Mouse (Mus musculus) spleen, postnatal 4 days (tissue): ENCODE data around the gene Clca3a2.
A peak's percentile ranks its signal among the peaks of the same experiment; 100 is the strongest.
"Not testable (repeated sequence)": the region's sequence is repeated elsewhere in the genome, so short reads cannot be mapped to it uniquely, and the experiment has no call there.

ENCODE experiments used
- DNase-seq, 2 experiments: peaks; one replicate each; pipeline ENCODE4 v3.0.0; 2022; ENCODE audit warnings: low spot score in 2 of 2

Gene Clca3a2

DNA sequence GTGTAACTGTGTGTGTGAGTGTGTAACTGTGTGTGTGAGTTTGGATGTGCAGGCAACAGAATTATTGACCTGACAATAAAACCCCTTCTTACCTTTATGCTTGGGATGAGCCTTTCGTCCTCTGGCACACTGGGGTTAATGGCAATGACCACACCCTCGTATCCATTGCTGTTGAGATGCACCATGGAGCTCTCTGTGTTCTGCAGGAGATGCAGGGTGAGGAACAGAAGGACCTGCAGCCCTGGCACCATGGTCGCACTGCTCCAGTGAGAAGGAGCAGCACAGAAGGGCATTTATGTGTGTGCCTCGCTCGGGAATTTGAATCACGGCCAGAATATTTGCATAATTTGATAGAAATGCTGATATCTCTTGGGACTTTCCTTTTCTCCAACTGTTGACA, at the start of gene Clca3a2:
Gene Clca3a2, minus strand, starts transcription at position 276 of the 400 bp plus-strand sequence.
- not testable (repeated sequence) for DNase-seq

DNA sequence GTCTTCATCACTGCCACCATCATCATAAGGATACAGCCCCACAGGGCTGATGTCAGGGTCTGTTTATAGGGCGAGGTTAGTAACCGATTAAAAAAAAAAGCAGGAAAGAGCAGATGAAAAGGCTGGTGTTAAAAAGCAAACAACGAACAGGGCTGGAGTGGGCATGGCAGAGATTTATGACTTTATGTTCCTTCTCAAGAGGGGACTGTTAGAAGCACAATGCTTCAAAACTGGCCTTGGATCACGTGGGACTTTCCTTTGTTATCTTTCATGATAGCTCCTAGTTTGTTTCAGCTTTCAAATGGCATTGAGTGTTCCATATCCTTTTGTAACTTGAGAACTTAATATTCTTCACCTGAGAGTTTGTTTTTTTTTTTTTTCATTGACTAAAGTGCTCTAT, 30.3 kb upstream of the Clca3a2 start:
- DNase-seq, result no peak

DNA sequence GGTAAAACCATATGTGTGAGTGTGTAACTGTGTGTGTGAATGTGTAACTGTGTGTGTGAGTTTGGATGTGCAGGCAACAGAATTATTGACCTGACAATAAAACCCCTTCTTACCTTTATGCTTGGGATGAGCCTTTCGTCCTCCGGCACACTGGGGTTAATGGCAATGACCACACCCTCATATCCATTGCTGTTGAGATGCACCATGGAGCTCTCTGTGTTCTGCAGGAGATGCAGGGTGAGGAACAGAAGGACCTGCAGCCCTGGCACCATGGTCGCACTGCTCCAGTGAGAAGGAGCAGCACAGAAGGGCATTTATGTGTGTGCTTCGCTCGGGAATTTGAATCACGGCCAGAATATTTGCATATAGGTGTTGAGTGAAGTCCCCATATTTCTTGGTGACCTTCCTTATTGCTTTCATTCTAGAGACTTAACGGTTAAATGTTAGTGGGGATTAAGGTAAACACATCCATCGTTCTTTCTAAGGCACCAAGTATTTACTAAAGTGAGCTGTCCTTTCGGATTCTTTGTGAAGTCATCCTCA, 29.8 kb upstream of the Clca3a2 start, which contains the start of gene Clca3b:
Gene Clca3b, minus strand, starts transcription at position 344 of the 543 bp plus-strand sequence.
- DNase-seq, result not testable (repeated sequence)

DNA sequence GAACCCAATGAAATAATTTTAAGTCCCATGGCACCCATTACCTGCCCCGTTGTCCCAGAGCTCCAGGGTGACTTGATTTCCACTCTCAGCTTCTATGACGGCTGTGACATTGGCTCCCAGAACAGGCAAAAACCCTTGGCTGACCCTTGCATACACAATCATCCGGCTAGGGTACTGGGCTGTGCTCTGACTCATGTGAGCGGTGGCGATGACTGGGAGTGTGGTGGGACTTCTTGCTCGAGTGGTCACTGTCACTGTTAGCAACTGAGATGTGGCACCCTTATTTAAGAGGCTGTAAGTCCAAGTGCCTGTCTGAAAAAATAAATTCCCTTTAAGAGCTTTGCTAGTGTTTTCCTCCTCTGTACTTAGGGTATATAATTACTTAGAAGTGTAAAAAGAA, 8.0 kb upstream of the Clca3a2 start:
- DNase-seq, result no peak

DNA sequence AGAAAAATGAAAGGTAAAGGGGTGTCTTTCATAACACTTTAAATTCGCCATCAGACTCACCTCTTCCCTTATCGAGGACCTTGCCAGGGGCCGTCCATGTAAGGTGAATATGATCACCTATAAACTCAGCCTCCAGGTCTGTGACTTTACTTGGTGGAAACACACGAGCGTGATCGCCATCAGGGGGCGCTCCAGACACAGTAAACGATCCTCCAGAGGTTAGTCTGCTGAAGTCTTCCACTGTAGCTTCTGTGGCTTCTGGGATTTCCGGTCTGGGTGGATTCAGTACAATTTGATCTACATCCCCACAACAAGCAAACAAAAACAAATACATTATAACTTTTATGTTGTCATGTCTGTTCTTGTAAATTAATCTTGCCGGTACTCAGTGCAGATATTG, 5.9 kb upstream of the Clca3a2 start:
- peak; percentile 38 to 78 for DNase-seq

DNA sequence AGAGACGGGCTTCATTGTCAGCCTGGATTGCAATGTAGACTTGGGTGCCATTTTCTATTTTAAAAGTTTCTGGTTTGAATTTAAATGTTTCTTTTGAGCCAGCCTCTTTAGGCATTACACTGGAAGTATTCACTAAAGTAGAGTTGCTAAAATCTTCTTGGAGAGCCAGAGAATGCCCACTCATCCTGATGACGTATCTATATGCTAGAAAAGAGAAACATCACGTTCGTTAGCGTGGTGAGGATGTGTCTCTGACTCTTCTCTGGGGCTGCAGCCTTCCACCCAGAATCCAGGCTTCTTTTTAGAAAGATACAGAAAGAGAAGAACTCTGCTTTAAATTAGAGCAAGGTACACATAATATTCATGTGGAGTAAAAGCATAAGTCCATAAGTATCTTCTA, 4.0 kb upstream of the Clca3a2 start:
- DNase-seq, result no peak

DNA sequence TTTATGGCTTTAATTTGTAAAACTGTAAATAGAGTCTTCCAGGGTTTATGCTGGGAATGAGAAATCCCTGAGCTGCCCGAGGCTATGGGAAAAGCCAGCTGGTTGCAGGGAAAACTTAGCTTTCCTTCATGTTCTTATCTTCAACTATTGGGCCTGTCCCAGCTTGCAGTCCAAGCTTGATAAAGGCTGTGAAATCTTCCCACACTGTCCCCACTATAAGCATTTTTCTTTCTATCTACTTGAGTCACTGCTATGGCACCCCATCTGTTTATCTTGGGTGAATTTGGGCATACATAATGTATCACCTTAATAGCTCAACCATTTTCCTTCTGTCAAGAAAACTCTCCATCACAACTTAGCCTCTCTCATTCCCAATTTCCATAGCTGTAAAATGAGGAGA, 1.3 kb upstream of the Clca3a2 start:
- DNase-seq, result no peak

DNA sequence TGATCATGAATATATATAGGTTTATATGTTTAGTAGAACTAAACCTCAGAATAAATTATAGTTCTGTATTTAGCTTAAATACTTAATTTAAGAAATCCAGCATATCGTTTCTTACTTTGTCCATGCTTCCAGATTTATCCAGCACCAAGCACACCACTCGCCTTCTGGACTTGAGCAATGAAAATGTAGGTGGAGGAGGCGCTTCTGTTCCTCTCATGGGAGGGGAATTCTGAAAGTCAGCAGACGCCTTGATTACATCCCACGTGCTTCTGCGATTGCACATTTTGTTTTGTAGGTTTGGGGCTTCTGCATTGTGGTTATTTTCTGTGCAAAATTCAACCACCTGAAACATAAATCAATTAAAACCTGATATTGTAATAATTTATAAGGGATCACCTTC, 6.0 kb downstream of the Clca3a2 start:
- DNase-seq, result not testable (repeated sequence)

DNA sequence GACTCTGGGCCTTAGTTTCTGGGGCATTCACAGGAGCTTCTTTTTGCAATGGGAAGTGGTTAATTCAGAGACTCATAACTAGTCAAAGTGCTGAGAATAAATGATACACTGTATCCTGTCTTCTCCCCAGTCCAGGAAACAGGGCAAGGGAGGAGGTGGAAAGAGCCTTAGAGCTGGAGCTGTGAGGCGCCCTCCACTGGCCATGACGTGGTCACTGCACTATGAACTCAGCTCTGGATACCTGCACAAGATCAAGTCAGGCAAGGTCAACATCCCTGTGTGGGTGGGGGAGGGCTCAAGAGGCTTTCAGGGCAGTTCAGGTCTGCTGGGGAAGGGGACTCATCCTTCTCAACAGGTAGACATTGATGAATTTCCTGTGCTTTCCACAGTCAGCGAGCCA, 7.5 kb downstream of the Clca3a2 start:
- DNase-seq, result no peak

DNA sequence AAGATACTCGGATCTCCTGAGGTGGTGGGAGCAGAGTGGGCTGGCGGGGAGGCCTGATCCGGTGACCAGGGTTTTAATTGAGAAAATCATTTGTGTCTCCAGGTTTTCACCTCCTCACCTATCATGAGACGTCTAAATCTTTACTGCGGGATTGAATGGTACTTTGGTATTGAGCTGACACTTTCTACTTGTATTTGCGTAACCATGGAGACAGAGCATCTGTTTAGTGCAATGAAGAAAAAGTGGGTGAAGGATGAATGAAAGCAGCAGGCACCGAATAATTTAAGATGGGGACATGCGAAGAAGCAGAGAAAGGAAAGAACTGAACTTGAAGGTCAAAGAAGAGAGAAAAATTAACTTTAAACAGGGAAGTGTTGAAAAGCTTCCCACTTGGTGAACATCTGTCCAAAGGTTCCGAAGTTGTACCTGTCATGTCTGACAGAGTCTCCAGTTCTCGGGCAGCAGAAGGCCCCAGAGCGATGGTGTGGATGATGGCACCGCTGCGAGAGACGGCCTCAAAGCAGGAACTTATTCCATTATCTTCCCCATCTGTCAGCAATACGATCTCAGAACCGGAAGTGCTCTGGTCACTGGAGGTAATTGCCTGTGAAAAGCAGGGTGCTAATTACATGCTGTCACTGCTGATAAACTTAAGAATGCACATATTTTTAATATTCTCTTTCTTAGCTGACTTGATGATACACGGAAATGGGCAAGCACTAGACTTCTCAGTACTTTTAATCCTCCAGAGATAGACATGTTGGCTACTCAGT, 11.0 kb downstream of the Clca3a2 start:
- DNase-seq, result not testable (repeated sequence)

DNA sequence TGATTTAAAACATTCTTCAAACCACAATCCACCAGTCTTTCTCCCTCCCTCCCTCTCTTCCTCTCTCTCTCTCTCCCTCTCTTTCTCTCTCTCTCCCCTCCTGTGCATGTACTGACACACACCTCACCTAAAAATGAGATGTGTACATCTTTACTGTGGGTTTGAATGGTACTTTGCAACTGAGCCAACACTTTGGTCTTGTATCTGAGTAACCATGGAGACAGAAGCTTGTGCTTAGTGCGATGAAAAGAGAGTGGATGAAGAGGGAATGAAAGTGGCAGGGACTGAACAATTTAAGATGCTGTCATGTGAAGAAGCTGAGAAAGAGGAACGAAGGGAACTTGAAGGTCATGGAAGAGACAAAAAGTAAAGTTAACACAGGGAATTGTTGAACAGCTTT, 12.7 kb downstream of the Clca3a2 start:
- not testable (repeated sequence) for DNase-seq

DNA sequence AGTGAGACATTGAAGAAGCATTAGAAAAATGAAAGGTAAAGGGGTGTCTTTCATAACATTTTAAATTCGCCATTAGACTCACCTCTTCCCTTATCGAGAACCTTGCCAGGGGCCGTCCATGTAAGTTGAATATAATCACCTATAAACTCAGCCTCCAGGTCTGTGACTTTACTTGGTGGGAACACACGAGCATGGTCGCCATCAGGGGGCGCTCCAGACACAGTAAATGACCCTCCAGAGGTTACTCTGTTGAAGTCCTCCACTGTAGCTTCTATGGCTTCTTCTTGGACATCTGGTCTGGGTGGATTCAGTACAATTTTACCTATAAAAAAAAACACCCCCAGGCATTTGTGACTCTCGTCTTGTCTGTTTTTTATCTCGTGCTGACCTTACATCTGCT, 17.4 kb downstream of the Clca3a2 start:
- DNase-seq, result peak in 1 of 2 experiments; percentile 61

DNA sequence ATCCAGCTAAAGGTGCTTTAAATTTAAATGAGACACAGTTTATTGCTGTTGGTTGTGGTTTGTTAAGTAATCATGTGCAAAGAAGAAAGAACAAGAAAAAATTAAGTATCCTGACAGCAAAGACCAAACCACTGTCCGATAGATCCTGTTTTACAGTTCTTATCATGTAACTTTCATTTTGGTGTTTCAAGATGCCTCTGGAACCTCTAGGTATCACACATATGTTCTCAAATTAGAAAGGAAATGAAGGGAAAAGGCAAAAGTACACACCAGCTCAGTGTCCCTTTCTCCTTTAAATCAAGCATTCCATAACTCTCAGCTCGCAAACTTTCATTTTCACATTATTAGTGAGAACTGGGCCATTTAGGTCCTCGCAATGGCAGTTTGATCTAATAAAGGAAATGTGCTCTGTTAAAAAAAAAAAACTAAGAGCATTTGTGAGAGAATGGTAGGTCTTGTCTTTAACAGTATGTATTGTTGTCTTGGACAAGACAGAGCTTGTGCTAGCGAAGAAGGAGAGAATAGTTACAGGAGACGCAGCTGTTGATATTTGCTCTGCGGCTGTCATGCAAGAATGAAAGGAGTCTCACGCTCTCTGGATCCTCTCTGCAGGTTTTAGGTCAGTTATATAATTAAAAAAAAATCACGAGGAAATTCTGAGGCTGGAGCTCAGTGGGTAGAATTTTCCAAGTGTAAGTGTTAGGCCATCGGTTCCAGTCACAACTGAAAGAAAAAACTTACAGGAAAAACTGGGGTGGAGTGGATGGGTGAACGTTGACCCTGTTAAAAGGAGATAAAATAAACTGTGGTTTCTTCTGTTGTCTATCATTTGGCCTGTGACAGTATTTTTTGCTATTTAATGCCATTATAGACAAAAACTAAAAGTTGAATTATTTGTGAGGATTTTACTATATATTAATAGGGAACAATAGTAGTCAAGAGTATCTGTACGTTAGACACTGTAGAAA, 33.8 kb downstream of the Clca3a2 start:
- DNase-seq, result no peak

DNA sequence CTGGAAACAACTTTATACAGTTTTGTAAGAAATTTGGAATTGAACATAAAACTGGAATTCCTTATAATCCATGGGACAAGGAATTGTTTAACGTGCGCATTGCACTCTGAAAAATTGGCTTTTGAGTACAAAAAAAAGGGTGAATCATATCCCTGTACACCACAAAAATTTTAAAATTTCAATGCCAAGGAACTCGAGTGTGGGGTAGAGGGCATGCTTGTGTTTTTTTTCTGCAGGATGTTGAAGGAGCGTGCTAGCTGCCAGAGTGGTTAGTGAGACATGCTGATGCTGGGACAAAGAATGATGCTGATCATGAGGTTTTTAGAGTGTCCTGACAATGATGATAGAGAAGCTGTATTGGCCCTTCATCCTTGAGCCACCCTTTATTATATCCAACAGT, 54.1 kb downstream of the Clca3a2 start:
- DNase-seq, result no peak

DNA sequence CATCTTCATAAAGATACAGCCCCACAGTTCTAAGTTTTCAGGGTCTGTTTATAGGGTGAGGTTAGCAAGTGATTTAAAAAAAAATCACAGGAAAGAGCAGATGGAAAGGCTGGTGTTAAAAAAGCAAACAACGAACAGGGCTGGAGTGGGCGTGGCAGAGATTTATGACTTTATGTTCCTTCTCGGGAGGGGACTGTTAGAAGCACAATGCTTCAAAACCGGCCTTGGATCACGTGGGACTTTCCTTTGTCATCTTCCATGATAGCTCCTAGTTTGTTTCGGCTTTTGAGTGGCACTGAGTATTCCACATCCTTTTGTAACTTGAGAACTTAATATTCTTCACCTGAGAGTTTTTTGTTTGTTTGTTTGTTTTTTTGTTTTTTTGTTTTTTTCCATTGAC, 57.8 kb downstream of the Clca3a2 start:
- DNase-seq, result no peak

DNA sequence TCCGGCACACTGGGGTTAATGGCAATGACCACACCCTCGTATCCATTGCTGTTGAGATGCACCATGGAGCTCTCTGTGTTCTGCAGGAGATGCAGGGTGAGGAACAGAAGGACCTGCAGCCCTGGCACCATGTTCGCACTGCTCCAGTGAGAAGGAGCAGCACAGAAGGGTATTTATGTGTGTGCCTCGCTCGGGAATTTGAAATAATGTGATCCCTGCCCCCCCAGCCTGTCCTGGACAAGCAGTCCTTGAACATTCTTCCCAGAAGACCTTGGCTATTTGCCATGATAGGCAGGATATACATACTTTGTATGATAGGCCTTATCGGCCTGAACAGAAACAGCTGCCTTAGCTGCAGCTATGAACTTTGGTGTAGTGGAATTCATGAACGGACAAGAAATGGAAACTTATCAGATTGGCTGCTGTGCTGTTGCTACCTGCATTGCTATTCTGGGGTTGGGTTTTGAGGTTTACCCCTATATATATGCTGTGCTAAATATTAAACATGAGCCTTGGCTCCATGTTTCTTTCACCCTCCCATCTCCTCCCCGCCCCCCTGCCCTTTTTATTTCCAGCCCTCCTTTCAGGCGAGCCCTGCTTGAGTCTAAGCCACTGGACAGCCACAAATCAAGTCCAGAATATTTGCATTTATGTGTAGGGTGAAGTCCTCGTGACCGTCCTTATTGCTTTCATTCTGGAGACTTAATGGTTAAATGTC, 58.5 kb downstream of the Clca3a2 start, which contains the start of gene Clca3a1:
Gene Clca3a1, minus strand, starts transcription at position 386 of the 718 bp plus-strand sequence.
- DNase-seq, result peak in 1 of 2 experiments; percentile 24

DNA sequence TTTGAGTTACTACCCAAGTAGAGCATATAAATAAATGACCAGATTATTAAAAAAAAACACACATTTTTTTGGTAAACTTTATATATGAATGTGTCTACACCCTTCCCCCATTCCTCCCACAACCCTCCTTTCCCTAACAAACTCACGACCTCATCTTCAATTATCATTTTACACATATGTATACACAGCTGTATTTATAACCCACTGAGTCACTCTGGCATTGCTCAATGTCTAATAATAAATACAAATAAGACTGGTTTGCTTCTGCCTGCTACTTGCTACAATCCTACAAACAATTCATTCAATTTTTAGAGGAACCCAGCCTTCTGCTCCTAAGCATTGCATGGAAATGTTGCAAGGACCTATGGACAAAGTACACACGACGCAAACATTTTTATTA, 59.6 kb downstream of the Clca3a2 start:
- no peak for DNase-seq

DNA sequence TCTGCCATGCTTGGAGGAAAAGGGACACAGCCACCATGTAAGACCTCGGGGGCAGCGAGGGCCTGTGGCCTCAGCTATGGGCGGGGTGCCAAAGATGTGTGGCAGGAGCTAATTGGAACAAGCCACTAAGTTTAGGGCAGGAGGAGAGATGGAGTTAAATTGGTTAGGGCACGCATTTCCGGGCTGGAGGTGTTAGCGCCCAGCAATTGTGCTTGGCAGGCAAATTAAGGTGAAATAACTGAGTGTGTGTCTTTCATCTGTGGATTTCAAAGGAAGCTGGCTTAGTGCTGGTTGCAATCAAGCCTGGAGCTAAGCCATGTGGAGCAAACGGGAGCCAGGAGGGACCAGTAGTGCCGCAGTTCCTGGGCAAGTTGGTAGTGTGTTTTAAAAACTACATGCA, 63.2 kb downstream of the Clca3a2 start:
- not testable (repeated sequence) for DNase-seq

DNA sequence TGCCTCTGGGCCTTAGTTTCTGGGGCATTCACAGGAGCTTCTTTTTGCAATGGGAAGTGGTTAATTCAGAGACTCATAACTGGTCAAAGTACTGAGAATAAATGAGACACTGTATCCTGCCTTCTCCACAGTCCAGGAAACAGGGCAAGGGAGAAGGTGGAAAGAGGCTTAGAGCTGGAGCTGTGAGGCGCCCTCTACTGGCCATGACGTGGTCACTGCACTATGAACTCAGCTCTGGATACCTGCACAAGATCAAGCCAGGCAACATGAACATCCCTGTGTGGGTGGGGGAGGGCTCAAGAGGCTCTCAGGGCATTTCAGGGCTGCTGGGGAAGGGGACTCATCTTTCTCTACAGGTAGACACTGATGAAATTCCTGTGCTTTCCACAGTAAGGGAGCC, 66.2 kb downstream of the Clca3a2 start:
- peak in 1 of 2 experiments; percentile 65 for DNase-seq

DNA sequence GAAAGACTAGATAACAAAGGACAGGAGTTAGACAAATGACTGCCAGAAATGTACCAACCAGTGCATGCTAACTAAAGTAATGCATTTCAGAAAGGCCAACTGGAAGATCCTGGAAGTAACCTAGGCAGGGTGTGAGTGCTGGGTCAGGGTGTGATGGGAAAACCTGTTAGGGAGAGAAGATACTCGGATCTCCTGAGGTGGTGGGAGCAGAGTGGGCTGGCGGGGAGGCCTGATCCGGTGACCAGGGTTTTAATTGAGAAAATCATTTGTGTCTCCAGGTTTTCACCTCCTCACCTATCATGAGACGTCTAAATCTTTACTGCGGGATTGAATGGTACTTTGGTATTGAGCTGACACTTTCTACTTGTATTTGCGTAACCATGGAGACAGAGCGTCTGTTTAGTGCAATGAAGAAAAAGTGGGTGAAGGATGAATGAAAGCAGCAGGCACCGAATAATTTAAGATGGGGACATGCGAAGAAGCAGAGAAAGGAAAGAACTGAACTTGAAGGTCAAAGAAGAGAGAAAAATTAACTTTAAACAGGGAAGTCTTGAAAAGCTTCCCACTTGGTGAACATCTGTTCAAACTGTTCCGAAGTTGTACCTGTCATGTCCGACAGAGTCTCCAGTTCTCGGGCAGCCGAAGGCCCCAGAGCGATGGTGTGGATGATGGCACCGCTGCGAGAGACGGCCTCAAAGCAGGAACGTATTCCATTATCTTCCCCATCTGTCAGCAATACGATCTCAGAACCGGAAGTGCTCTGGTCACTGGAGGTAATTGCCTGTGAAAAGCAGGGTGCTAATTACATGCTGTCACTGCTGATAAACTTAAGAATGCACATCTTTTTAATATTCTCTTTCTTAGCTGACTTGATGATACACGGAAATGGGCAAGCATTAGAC, 70.0 kb downstream of the Clca3a2 start:
- DNase-seq, result not testable (repeated sequence)
